13 mouse cellular contexts compared by ENCODE assay signal in the genomic region with DNA sequence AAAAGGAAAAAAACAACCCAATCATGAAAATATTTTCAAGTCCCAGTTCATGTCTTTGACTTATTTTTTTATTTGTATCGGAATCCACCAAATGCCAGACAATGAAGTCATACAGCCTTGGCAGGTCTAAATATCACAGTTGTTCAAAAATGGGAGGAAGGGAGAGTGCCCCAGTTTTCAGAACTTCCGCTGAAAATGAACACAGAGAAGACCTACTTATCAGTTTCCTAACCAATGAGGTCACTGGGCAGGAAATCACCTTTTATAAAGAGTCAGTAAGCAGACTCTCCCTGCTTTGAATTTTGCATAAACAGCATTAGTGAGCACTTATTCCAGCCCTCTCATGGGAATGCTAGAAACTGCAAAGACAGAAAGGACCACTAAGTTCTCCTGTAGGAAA.
DNase-seq lines count a peak whose midpoint lies in the region; ATAC-seq and TF ChIP-seq lines count a peak whose summit lies in the region.
"Had no signal": no experiment of that assay in that cellular context is flagged by ENCODE, and none has a peak within 500 bp of the region (broad histone marks: within the 10 kb centered on the region; RNA-seq: fewer than 3 reads in every experiment).

No protein-coding gene starts in this region.

- WGBS in kidney, adult 2 months: 64% methylated on average over 2 of the region's 2 CpGs
- 54% methylated on average over 2 of the region's 2 CpGs for WGBS in heart, postnatal 0 days
- 85% methylated on average over 2 of the region's 2 CpGs for WGBS in thymus, adult 2 months

- H3K4me2 ChIP-seq in heart, postnatal 0 days (ENCODE audit: low read depth, low read length): no peak overlapping the region

- TF ChIP-seq EP300 in heart, postnatal 0 days (IDR thresholded peaks at IDR 0.05; ENCODE audit: low read depth): no peak

- no peaks in the 10 kb centered on the region for H3K36me3 ChIP-seq in kidney, adult 2 months (ENCODE audit: control insufficient read depth, insufficient read depth, low read length)
- no peaks in the 10 kb centered on the region for H3K36me3 ChIP-seq in heart, postnatal 0 days (replicated peaks; ENCODE audit: control insufficient read depth, insufficient read depth, low read length)
- no peaks in the 10 kb centered on the region for H3K36me3 ChIP-seq in thymus, adult 2 months (ENCODE audit: control insufficient read depth, insufficient read depth, low read length)

- no peak for TF ChIP-seq POLR2A in kidney, adult 2 months (IDR thresholded peaks at IDR 0.05; ENCODE audit: low read depth, low read length)
- no peak for TF ChIP-seq POLR2A in thymus, adult 2 months (IDR thresholded peaks at IDR 0.05; ENCODE audit: control insufficient read depth, extremely low read depth, insufficient read depth, low read length, poor library complexity)

- no peaks in the 10 kb centered on the region for H3K9me3 ChIP-seq in heart, postnatal 0 days (replicated peaks; ENCODE audit: control insufficient read depth, low read length)
- H3K9me3 ChIP-seq: G1E had no signal

- peak; percentile 90 for ATAC-seq in CD4-positive, CD25-positive, alpha-beta regulatory T cell, adult 4 months
- no peak for ATAC-seq in heart, postnatal 0 days (ENCODE audit: insufficient read depth, low read depth)
- ATAC-seq in granulocyte monocyte progenitor cell, adult 5-6 weeks (replicated peaks; ENCODE audit: poor library complexity, severe bottlenecking): no peak
- ATAC-seq: lung, postnatal 0 days had no signal

- H3K9ac ChIP-seq in heart, postnatal 0 days (replicated peaks; ENCODE audit: low read depth, low read length): no peak overlapping the region

- H3K27ac ChIP-seq in kidney, adult 2 months (ENCODE audit: insufficient read depth, low read depth, low read length): peak overlapping the region; percentile 5; the same call in 1 of the 2 replicates
- peak overlapping the region; percentile 31 for H3K27ac ChIP-seq in heart, postnatal 0 days (ENCODE audit: low read depth)
- no peak overlapping the region; the same call in 1 of the 2 replicates for H3K27ac ChIP-seq in thymus, adult 2 months (ENCODE audit: control insufficient read depth, insufficient read depth, low read length)
- H3K27ac ChIP-seq: left cerebral cortex, adult 2 months had no signal

- DNase-seq in kidney, adult 2 months: no peak
- DNase-seq in kidney, adult 9 months: no peak
- DNase-seq in CD4-positive helper T cell, adult 2 months (ENCODE audit: low read depth, low spot score): peak; percentile 24
- no peak for DNase-seq in heart, postnatal 0 days (ENCODE audit: low spot score)
- DNase-seq in thymus, adult 2 months: no peak
- DNase-seq: adrenal gland, adult 8-10 months; gastrocnemius, postnatal 10 days; kidney, postnatal 14 days had no signal

- no peak for TF ChIP-seq CTCF in kidney, adult 2 months (conservative IDR thresholded peaks at IDR 0.05; ENCODE audit: insufficient read depth, insufficient read length, low read depth, low read length)
- no peak for TF ChIP-seq CTCF in heart, postnatal 0 days (IDR thresholded peaks at IDR 0.05; ENCODE audit: low read depth)
- no peak for TF ChIP-seq CTCF in thymus, adult 2 months (IDR thresholded peaks at IDR 0.05; ENCODE audit: borderline replicate concordance, control insufficient read depth, extremely low read depth, insufficient read depth, low read length, poor library complexity)

- H3K4me3 ChIP-seq in kidney, adult 2 months (ENCODE audit: insufficient read depth, low read depth, low read length): no peak overlapping the region
- H3K4me3 ChIP-seq in heart, postnatal 0 days (ENCODE audit: low read depth, low read length): no peak overlapping the region
- H3K4me3 ChIP-seq in thymus, adult 2 months (ENCODE audit: control insufficient read depth, insufficient read depth, low read length): no peak overlapping the region
- H3K4me3 ChIP-seq: left cerebral cortex, adult 2 months had no signal

- H3K4me1 ChIP-seq in kidney, adult 2 months (ENCODE audit: control insufficient read depth, insufficient read depth, low read length): peaks cover 15% of the 10 kb centered on the region
- peaks cover 35% of the 10 kb centered on the region for H3K4me1 ChIP-seq in heart, postnatal 0 days (ENCODE audit: control insufficient read depth, insufficient read depth)
- peaks cover 7% of the 10 kb centered on the region for H3K4me1 ChIP-seq in thymus, adult 2 months (replicated peaks; ENCODE audit: control insufficient read depth, insufficient read depth, low read length)

- no peaks in the 10 kb centered on the region for H3K27me3 ChIP-seq in kidney, adult 2 months (replicated peaks; ENCODE audit: control insufficient read depth, insufficient read depth, low read length)
- H3K27me3 ChIP-seq in heart, postnatal 0 days (ENCODE audit: control insufficient read depth, insufficient read depth, low read length): no peaks in the 10 kb centered on the region
- H3K27me3 ChIP-seq in thymus, adult 2 months (ENCODE audit: control insufficient read depth, insufficient read depth, low read length): no peaks in the 10 kb centered on the region
